Mouse (Mus musculus) intestine, embryonic 14.5 days (tissue): ENCODE data around the gene Smdt1. TPM values are rescaled to one million over a fixed set of nuclear protein-coding genes. Genes with fewer than 3 reads are reported as not detected.
"Not testable (repeated sequence)": the region's sequence is repeated elsewhere in the genome, so short reads cannot be mapped to it uniquely, and the experiment has no call there.

Experiments
- ATAC-seq: fragments of 200-750 bp; cut with Nextera tagmentation; replicated peaks from 2 replicates; pipeline ENCODE4 v1.8.0; 2017; ENCODE audit warnings: low read depth, moderate number of reproducible peaks, moderate TSS enrichment, moderate library complexity; ENCODE audit not compliant: low FRiP score, low TSS enrichment
- DNase-seq: peaks from one replicate; pipeline ENCODE4 v3.0.0-alpha.2; 2018; ENCODE audit warnings: low spot score
- H3K27ac ChIP-seq: fragments of 300-500 bp; sonication (generic); 2 replicates; pipeline ENCODE4 v1.5.1; 2014; ENCODE audit warnings: low read depth, mild to moderate bottlenecking, control low read depth
- H3K27me3 ChIP-seq: fragments of 300-500 bp; sonication (generic); replicated peaks from 2 replicates; pipeline ENCODE4 v1.6.1; 2014; ENCODE audit warnings: low read length, control low read depth; ENCODE audit not compliant: control insufficient read depth, insufficient read depth
- H3K36me3 ChIP-seq: fragments of 300-500 bp; sonication (generic); 2 replicates; pipeline ENCODE4 v1.6.1; 2014; ENCODE audit warnings: low read length, control low read depth; ENCODE audit not compliant: control insufficient read depth, insufficient read depth
- H3K4me1 ChIP-seq: fragments of 300-500 bp; sonication (generic); replicated peaks from 2 replicates; pipeline ENCODE4 v1.6.1; 2014; ENCODE audit warnings: low read length, control low read depth, mixed read lengths; ENCODE audit not compliant: control insufficient read depth, insufficient read depth
- H3K4me2 ChIP-seq: fragments of 300-500 bp; sonication (generic); 2 replicates; pipeline ENCODE4 v1.6.1; 2014; ENCODE audit warnings: low read length
- H3K4me3 ChIP-seq: fragments of 300-500 bp; sonication (generic); 2 replicates; pipeline ENCODE4 v1.5.1; 2014; ENCODE audit warnings: low read depth, low read length, control low read depth, mixed read lengths
- H3K9ac ChIP-seq: fragments of 300-500 bp; sonication (generic); 2 replicates; pipeline ENCODE4 v1.6.1; 2014; ENCODE audit warnings: mild to moderate bottlenecking, low read length
- H3K9me3 ChIP-seq: fragments of 300-500 bp; sonication (generic); 2 replicates; pipeline ENCODE4 v1.6.1; 2016; ENCODE audit warnings: low read length, control low read depth; ENCODE audit not compliant: control insufficient read depth
- WGBS: fragments of 180-500 bp; shearing (Covaris S2); extraction: QIAGEN DNeasy Blood & Tissue Kit; methylation state at CpG from one replicate; pipeline ENCODE4 v1.1.7; 2014; 5-methylcytosine and 5-hydroxymethylcytosine counted together
- polyA plus RNA-seq: library from polyadenylated mRNA; unstranded; fragments of >200 nt; fragmentation: Nextera tagmentation; extraction: Ambion mirVana; gene quantifications from 2 replicates; pipeline ENCODE4 v1.2.1, GENCODE M21; 2014

Gene Smdt1
- polyA plus RNA-seq, 1 experiment from 2014 or later: 272 TPM

- Histone ChIP-seq H3K4me1 (peaks cover 18% of the 10 kb centered on the region), H3K9ac (peak overlapping the region; percentile 96), H3K27ac (peak overlapping the region; percentile 77), H3K4me2 (peak overlapping the region; percentile 95), H3K36me3 (peaks cover 25% of the 10 kb centered on the region), H3K27me3 (no peaks in the 10 kb centered on the region), H3K4me3 (peak overlapping the region; percentile 96), H3K9me3 (no peaks in the 10 kb centered on the region)
- WGBS: 0% methylated on average over 23 of the region's 23 CpGs
- ATAC-seq (no peak; the same call in none of the 2 replicates), DNase-seq (peak; percentile 65)
Measured at GRCm38 (mm10) chr15:82353745-82354113, 15.0 kb downstream of the Smdt1 start.

- Histone ChIP-seq H3K27ac (peak within 1 kb of the TSS; percentile 85), H3K4me3 (peak within 1 kb of the TSS; percentile 96)
Measured at GRCm38 (mm10) chr15:82354126-82354945, 15.6 kb downstream of the Smdt1 start, which contains the start of gene Ndufa6. Gene Ndufa6, minus strand, starts transcription at chr15:82354322.

GRCm38 (mm10) chr15:82358431-82359260, 19.9 kb downstream of the Smdt1 start:
- no peak overlapping the region for H3K4me3 ChIP-seq
- ATAC-seq (no peak), DNase-seq (no peak)
- no peaks in the 10 kb centered on the region for H3K27me3 ChIP-seq
- WGBS: 43% methylated on average over 22 of the region's 22 CpGs
- no peak overlapping the region; the same call in 1 of the 2 replicates for H3K27ac ChIP-seq
- H3K36me3 ChIP-seq: no peaks in the 10 kb centered on the region
- H3K4me2 ChIP-seq: no peak overlapping the region
- peaks cover 16% of the 10 kb centered on the region for H3K4me1 ChIP-seq
- H3K9ac ChIP-seq: no peak overlapping the region
- H3K9me3 ChIP-seq: no peaks in the 10 kb centered on the region

More at GRCm38 (mm10) chr15:82354126-82354945, 15.6 kb downstream of the Smdt1 start, which contains the start of gene Ndufa6:
- peak; percentile 97 for ATAC-seq
- DNase-seq: peak; percentile 97
- H3K9me3 ChIP-seq: no peaks in the 10 kb centered on the region
- H3K4me1 ChIP-seq: peaks cover 24% of the 10 kb centered on the region
- H3K36me3 ChIP-seq: peaks cover 19% of the 10 kb centered on the region
- no peaks in the 10 kb centered on the region for H3K27me3 ChIP-seq
- whole genome bisulfite sequencing: 2% methylated on average over 57 of the region's 57 CpGs
- peak within 1 kb of the TSS; percentile 96 for H3K9ac ChIP-seq
- peak within 1 kb of the TSS; percentile 95 for H3K4me2 ChIP-seq

GRCm38 (mm10) chr15:82361459-82362018, 22.8 kb downstream of the Smdt1 start:
- Histone ChIP-seq H3K4me3 (no peak overlapping the region), H3K36me3 (no peaks in the 10 kb centered on the region), H3K9ac (no peak overlapping the region), H3K4me2 (no peak overlapping the region), H3K4me1 (peaks cover 11% of the 10 kb centered on the region), H3K27me3 (no peaks in the 10 kb centered on the region), H3K9me3 (no peaks in the 10 kb centered on the region), H3K27ac (no peak overlapping the region)
- 71% methylated on average over 11 of the region's 11 CpGs for WGBS
- ATAC-seq (no peak), DNase-seq (peak; percentile 52)

- peaks cover 11% of the 10 kb centered on the region for H3K4me1 ChIP-seq
- no peak overlapping the region for H3K4me3 ChIP-seq
- no peak for ATAC-seq
- H3K9ac ChIP-seq: no peak overlapping the region
- H3K36me3 ChIP-seq: no peaks in the 10 kb centered on the region
- DNase-seq: peak; percentile 46
- H3K27me3 ChIP-seq: no peaks in the 10 kb centered on the region
- H3K9me3 ChIP-seq: no peaks in the 10 kb centered on the region
- no peak overlapping the region; the same call in 1 of the 2 replicates for H3K27ac ChIP-seq
- 81% methylated on average over 3 of the region's 4 CpGs for whole genome bisulfite sequencing
- no peak overlapping the region for H3K4me2 ChIP-seq
Measured at GRCm38 (mm10) chr15:82362234-82362633, 23.5 kb downstream of the Smdt1 start.

GRCm38 (mm10) chr15:82363801-82364200, 25.0 kb downstream of the Smdt1 start:
- H3K4me3 ChIP-seq, H3K9me3 ChIP-seq, H3K36me3 ChIP-seq, DNase-seq, H3K9ac ChIP-seq, H3K4me2 ChIP-seq, H3K27ac ChIP-seq, H3K4me1 ChIP-seq, ATAC-seq, H3K27me3 ChIP-seq: not testable (repeated sequence)
- 88% methylated on average over 7 of the region's 12 CpGs for WGBS

- not testable (repeated sequence) for H3K4me2 ChIP-seq, H3K4me3 ChIP-seq, H3K27ac ChIP-seq, DNase-seq, ATAC-seq, H3K9ac ChIP-seq, H3K27me3 ChIP-seq, H3K36me3 ChIP-seq, H3K9me3 ChIP-seq, H3K4me1 ChIP-seq
- 11% methylated on average over 6 of the region's 9 CpGs for WGBS
Measured at GRCm38 (mm10) chr15:82364561-82364960, 25.8 kb downstream of the Smdt1 start.

- H3K27me3 ChIP-seq: no peaks in the 10 kb centered on the region
Measured at GRCm38 (mm10) chr15:82368146-82368545, 29.4 kb downstream of the Smdt1 start.

More at GRCm38 (mm10) chr15:82368146-82368545, 29.4 kb downstream of the Smdt1 start:
- Histone ChIP-seq H3K4me3 (no peak overlapping the region), H3K4me1 (no peaks in the 10 kb centered on the region), H3K4me2 (no peak overlapping the region), H3K36me3 (no peaks in the 10 kb centered on the region), H3K9me3 (no peaks in the 10 kb centered on the region), H3K27ac (no peak overlapping the region), H3K9ac (no peak overlapping the region)
- WGBS: 92% methylated on average over 4 of the region's 4 CpGs
- ATAC-seq (no peak), DNase-seq (no peak)
